Mouse (Mus musculus) urinary bladder, adult 18-20 months (tissue): ENCODE measurements around the gene Slc26a8.
"Not testable (repeated sequence)": the region's sequence is repeated elsewhere in the genome, so short reads cannot be mapped to it uniquely, and the experiment has no call there.

Experiments used
- DNase-seq, 2 experiments: peaks; one replicate each; pipeline ENCODE4 v3.0.0; 2022; ENCODE audit warnings: low spot score in 2 of 2, mixed read lengths in 2 of 2

The Slc26a8 gene

DNA sequence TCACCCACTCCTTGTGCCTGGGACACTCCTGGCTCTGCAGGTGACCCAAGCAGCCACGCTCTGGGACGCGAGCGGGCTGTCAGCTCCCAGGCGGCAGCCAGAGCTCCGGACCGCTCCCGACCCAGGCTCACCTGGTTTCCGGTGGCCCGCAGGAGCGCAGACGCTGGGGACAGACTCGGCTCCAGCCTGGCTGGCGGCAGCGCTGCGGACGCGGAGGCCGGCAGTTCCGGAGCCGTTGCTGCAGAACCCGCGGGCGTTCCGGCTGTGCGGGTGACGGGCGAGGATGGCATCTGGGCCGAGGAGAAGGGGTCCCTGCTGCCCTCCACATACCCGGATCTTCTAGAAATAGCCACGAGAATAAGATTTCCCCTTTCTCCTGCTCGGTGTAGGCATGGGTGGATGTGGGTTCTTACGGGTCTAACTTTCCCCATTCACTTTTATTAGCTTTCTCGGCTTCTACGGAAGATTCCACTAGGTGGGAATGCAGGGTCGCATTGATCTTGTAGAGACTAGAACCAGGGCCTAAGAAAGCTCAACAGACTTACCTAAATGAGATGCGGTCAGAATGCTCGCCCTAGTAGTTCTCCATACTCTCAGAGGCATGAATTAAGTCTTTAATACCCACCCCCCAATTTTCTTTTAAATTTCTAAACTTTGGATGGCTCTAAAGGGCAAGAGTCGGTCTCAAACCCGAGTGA lies at the start of gene Slc26a8:
TSS of gene Slc26a8 (minus strand) at position 648 of the 698 bp plus-strand sequence.
- no peak for DNase-seq

DNA sequence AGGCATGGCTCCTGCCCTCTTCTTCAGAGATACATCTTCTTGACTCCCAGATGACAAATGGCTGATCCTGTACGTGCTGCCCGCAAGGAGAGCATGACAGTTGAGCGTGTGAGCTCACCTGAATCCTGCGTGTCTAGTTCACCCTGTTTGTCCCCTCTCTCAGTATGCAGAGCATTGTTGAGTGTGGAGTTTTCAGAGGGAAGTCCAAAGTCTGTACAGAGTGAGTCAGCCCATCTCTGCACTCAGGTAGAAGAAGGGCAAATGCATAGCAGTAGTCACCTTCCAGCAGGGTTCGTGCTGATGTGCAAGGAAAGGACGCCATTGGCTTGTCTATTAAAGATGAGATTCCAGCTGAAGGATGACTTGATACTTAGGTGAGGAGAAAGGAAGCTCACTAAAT lies 49.2 kb upstream of the Slc26a8 start:
- DNase-seq, result no peak

DNA sequence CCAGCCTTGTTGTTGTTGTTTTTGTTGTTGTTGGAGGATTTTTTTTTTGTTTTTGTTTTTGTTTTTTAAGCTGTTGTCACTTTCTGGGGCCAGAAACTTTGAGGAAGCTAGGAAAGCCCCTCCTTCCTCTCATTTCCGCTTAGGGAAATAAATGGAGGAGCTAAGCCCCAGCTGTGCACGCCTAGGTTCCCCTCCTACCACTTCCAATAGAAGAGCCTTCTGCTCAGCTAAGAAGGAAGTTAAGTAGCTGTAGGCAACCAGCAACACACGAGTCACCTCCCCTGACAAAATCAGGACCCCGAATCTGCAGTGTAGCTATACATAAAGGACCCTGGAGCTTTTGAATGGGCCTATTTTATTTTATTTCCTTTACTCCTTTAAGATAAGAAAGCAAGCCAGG lies 47.9 kb upstream of the Slc26a8 start:
- DNase-seq, result no peak

DNA sequence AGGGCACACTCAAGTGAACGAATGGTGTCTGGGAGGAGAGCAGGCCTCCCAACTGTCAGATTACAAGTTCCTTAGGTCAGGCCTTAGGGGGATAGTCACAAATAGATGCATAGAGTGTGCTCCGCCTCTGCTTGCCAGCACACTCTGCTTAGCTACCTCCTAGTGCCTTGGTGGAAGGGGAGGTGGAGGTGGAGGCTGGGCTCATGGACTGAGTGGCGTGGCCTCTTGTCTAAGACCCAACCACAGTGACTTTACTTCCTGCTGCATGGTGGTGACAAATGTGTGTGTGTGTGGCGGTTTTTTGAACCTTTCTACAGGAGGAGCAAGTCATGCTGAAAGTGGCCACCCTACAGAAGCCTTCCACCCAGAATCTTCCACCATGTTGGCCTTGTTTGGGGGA lies 46.5 kb upstream of the Slc26a8 start:
- DNase-seq, result no peak

DNA sequence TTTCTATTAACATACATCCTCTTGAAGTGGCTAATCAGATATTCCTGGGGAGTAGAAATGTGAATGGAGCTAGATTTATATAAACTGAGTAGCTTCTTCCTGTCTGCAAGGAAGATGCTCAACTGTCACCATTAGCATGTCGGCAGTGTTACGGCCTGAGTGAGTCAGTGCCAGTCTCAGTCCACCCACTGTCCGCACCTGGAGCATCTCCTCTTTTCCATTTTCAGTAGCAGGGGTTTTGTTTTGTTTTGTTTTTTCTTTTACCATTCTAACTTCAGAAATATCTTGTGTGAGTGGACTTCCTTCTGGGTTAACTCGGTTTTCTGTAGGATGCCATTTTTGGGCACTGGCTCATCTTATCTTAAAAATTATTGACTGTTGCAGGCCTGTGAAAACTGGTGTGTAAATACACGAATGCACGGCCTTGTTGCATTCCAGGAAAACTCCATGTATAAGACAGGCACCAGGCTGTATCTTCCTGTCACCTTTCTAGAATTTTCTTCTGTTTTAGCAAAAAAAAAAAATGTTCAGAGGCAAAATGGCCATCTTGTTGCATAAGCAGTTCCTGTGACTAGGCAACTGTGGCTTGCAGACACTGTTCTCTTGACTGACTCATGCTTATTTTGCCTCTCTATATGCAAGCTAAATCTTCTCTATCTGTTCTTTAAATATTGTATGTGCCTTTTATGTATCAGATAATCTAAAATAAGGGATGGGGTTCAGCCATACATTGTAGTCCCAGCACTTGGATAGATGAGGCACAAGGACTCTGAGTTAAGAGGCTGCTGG lies 45.5 kb upstream of the Slc26a8 start:
- no peak for DNase-seq

DNA sequence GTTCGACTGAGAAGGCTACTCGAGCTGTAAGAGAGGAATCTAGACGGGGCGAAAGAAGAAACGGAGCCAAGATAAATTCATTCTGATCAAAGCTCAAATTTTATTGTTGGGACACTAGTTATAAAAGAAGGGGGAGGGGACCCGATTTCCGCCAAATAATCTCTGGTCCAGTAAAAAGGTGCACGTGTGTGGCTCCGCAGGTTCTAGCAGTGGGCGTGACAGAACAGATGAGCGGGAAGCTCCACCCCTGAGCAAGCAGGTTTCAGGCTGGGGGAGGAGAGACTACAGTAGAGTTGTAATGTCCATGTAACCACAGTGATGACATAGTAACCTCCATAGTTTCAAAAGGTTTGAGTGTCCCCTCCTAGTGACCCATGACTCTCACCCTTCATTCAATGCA lies 37.5 kb upstream of the Slc26a8 start:
- DNase-seq, result not testable (repeated sequence)

DNA sequence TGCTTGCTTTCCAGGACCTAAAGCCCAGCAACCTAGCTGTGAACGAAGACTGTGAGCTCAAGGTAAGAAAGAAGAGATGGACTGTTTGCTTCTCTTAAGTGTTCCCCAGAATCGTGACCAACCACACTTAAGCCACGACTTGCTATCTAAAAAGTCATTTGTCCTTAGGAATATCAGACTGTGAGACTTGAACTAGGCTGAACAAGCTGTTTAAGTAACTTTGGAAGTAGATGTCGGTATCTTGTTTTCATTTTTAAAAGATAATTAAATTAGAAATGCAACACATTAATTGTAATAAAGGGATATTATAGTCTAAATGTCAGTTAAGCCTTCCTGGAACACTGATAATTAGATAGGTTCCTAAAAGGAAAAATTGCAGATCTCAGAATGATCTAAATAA lies 35.8 kb upstream of the Slc26a8 start, which contains the start of gene AC170998.1:
TSS of gene AC170998.1 (plus strand) at position 301 of the 400 bp plus-strand sequence.
- no peak for DNase-seq

DNA sequence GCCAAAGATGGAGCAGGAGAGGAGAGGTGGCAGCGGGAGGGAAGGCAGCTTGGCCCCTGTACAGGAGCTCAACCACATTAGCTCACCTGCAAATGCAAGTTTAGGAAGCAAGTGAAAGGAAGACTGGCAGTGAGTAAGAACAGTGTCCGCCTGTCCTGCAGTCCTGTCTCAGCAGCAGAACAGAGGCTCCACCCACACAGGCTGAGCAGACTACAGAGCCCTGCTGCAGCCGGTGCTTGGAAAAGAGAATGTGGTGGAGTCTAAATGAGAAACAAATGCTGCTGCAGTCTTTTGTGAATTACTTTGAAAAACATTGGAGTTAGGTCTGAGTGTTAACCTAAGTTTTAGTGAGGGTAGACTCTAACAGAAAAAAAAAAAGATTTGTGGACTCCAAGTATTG lies 27.5 kb upstream of the Slc26a8 start:
- no peak for DNase-seq

DNA sequence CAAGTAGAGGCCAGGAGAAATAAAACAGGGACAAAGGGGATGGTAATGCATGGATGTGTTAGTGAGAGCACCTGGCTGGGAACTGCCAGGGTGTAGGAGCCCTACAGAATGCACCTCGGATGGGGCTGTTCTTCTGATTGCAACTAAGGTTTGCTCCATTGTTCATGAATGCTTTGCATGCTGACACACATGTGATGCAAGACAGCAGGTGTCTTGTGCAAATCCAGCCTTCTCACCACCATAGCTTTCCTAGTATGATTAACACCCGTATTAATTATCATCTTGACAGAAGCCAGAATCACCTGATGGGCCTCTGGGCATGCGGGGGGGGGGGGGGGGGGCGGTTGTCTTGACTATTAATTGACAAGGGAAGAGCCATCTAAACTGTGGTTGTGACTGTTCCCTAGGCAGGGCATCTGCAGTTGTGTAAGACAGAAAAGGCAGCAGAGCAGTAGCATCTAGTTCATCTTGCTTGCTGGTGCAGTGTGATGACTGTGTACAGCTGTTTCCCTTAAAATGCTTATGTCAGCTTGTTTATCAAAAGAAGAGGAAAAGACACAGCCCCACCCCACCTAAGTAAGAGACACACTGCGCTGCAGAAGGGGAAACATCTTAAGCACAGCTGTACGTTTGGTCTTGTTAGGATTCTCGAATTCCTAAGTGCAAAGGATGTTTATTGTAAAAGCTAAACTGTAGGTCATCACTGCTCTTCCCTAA lies 26.0 kb upstream of the Slc26a8 start:
- no peak for DNase-seq

DNA sequence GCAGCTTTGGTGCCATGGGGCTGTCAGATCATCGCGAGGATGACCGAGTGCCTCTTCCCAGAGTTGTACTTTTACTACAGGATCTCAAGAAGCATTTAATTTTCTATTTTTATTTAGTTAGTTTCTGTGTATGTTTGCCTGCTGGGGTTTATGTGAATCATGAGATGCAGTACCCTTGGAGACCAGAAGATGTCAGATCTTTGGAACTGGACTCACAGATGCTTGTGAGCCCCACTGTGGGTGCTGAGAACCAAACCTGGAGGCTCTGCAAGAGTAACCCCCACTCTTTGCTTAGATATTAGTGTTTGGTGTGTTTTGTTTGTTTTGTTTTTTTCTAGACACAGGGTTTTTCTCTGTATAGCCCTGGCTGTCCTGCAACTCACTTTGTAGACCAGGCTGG lies 24.0 kb upstream of the Slc26a8 start:
- no peak for DNase-seq

DNA sequence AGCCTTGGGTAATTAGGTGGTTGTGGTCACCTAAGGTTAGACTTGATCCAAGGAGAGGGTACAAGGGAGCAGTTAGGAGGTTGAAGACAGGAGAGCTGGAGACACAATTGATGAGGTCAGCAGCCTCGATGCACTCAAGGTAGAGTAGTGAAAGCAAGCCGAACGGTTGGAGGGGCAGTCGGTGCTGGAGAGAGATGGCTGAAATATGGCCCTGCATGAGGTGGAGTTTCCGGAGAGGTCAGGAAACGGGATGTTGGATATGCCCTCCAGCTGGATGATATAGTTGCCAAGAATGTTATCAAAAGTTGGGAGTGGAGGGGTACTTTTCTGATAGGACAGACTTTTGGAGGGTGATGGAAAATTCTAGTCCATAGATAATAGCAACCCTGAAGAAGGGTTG lies 22.3 kb upstream of the Slc26a8 start:
- DNase-seq, result no peak

DNA sequence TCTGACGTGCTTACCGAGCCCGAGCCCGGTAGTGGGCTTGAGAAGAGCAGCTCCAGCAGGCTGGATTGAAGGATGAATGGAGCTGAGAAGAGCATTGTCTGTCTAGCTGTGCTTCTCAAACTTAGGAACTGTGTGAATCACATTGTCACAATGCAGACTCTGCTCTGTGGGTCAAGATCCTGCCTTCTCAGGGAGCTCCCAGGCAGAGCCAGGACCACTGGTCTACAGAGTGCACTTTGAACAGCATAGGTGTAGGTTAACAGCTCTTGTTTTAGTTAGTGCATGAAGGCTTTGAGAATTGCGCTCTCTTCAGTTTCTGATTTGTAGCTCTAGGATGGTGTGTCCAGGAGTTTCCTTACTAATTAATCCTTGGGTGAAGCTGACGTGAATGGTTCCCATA lies 21.2 kb upstream of the Slc26a8 start:
- no peak for DNase-seq

DNA sequence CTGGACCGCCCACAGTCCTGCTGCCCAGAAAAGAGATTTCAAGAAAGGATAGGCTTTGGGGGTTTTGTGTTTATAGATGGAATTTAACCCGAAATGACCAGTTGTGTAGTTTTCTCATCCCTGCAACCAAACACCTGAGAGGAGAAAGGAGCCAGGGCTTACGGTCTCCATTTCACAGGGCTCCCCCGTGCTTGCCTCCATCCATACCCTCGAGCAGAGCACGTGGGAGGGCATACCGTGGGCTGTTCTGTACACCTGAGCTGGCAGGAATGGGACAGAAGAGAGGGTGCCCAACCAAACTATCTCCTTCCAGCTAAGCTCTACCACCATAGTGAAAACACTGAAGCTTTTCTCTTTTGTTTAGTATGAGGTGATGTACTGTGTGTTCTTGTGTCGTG lies 20.3 kb upstream of the Slc26a8 start:
- DNase-seq, result no peak

DNA sequence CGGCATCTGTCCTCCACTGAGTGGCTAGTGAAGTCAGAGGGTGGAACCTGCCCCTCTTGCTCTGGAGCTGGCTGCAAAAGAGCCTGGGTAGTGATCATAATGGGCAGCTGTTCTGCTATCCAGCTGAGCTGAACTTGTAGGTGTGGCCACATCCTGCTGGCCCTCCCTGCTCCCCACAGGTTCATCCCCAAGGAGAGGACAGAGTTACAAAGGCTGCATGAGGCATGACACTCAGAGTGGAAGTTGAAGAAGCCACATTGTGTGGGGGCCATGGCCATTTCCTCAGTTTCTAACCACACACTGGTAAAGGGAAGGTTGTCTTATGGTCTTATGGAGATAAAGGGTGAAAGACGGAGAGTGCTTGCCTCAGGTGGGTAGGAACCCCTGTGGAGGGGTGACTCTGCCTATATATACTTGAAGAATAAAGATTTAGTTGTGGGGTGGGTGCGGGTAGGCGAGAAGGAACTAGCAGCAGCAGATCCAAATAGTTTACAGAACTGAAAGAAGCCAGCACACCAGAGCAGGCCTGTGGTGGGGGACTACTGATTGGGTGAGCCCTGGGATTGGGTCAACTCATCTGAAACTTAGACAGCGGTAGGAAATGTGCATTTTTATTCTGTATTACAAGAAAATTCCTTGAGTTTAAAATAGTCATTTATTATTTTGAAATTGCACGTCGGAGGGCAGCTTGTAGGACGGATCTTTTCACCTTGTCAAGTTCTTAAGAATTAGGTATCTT lies 19.7 kb upstream of the Slc26a8 start:
- DNase-seq, result no peak

DNA sequence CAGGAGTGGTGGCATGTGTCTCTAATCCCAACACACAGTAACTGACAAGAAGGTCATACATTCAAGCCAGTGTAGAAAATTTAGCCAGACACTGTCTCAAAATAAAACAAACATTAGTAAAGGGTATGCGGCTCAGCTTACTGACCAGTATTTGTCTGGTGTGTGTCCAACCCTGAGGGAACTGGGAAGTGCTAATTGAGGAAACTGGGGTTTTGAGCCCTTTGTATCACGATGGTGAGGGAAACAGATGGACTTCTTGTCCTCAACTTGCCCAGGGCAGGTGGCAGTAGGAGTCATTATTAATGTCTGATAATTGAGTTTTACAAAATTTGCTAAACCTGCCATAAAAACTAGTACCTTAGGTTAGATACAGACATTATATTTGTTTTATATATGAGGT lies 19.0 kb upstream of the Slc26a8 start:
- no peak for DNase-seq

DNA sequence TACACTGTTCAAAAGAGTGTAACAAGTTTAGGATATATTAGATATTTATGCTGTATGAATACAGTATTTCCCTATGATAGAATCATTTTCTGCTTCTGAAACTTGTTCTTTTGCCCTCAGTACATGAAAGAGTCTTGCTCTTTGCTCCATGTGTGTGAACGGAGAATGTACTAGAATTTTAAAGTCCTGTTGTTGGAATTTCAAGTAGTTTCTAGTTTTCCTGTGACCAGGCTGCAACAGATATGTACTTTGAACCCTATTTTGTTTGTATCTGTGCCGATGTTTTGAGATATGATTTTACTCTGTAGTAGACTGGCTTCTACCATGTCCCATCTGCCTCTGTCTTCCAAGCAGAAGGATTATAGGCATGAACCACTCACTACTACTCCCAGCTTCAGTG lies 17.8 kb upstream of the Slc26a8 start:
- DNase-seq, result no peak

DNA sequence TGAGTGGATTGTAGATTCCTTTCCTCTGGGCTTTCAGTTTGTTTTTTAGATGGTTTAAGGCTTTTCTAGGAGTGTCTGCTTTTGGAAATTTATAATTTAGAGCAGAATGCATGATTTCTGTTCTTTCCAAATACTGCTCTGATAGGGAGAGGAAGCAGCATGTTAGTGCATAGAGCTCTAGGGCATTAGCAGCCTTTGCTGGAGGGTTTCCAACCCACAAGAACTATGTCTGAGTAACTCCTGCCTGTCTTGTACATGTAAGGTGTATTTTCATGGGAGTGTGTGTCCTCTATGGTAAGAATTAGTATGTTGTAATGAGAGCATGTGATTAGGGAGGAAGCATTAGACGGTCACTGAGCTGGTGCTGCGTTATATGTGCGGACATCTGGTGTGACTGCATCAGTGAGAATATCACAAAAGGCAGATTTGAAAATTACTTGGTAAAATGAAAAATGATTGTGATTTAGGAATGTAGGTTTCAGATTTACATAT lies 17.1 kb upstream of the Slc26a8 start:
- DNase-seq, result no peak

DNA sequence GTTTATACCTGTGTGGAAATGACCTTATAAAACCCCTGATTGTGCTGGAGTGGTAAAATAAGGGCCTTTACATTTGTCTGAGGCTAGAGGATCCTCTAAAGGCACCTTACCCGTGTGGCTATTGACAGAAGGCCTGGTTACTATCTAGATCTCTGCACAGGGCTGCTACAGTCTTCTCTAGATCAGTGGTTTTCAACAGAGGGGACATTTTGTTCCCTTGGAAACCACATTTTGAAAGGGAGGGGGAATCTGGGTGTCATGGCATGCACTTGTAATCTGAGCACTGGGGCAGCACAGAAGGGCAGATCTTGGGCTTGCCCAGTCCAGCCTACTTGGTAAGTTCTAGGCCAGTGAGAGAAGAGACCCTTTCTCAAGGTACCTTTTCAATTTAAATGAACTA lies 16.7 kb upstream of the Slc26a8 start:
- DNase-seq, result no peak

DNA sequence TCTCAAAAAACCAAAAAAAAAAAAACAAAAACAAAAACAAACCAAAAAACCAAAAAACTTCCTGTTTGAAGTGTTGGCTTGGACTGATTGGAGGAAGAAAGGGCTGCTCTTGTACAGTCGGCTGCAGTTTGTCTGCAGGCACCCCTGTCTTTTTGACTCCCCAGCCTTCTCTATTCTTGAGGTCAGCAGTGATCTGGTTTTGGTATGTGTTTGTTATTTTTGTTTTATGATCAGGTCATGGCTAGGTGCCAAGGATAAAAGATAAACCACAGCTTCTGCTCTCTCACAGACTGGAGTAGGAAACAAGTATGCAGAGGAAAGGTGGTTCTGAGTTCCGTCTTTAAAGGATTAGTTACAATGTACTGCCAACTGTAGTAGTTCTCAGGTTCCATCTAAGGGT lies 12.6 kb upstream of the Slc26a8 start:
- no peak for DNase-seq

DNA sequence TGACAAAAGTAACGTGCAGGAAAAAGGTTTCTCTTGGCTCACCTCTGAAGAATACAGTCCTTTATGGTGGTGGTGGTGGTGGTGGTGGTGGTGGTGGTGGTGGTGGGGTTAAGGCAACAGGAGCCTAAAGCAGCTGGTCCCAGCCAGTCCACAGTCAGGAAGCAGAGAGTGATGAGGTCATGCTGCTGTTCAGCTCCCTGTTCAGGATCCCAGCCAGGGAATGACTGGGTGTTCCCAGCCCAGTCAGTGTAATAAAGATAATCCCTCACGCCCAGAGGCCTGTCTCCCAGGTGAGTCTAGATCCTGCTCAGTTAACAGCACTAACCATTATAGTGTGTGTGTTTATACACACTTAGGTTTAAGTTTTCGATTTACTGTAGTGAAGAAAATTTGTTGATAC lies 11.7 kb upstream of the Slc26a8 start:
- DNase-seq, result no peak

DNA sequence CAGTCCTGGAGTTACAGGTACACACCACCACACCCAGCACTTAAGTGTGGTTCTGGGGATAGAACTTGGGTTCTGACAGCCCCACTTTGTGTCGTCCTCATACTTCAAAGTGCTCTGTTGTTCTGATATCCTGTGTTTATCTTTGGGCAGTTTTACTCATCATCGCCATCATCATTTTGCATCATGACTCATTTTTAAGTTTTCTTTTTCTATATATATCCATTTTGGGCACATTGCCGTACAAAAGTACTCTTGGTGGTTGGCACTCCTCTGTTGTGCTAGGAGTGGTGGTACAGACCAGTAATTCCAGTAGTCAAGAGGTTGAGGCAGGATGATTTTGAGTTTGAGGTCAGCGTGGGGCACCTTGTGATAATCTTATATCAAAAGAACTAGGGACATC lies 11.1 kb upstream of the Slc26a8 start:
- no peak for DNase-seq

DNA sequence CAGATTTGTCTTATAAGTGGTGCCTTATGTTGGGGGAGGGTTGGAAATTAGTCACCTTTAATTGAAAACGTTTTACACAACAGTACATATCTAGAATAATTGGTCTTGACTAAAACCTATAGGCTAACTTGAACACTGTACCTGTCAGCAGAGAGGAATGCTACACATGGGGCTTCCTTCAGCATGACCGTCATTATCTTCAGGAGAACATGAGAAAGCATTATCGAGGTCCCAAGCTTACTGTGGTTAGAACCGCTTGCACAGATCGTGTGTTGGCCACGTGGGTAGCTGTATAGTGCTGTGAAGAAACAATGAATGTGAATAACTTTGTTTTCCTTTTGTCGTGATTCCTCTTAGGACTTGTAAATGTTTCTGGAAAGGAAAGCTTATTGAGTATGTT lies 9.8 kb upstream of the Slc26a8 start:
- DNase-seq, result no peak
